Comparison of ENCODE assay signal across 8 mouse cellular contexts in genomic region chr8:72354272-72354671, GRCm38 (mm10). TPM values are rescaled to one million over a fixed set of nuclear protein-coding genes. Genes with fewer than 3 reads are reported as not detected.
DNase-seq lines count a peak whose midpoint lies in the region; ATAC-seq lines count a peak whose summit lies in the region.
"Had no signal": no experiment of that assay in that cellular context is flagged by ENCODE, and none has a peak within 500 bp of the region (broad histone marks: within the 10 kb centered on the region; RNA-seq: fewer than 3 reads in every experiment).

No protein-coding gene starts in this region.

- no peak overlapping the region for H3K9ac ChIP-seq in hindbrain, embryonic 11.5 days (ENCODE audit: low read depth, low read length)

- no peak overlapping the region for H3K4me2 ChIP-seq in hindbrain, embryonic 11.5 days (replicated peaks; ENCODE audit: low read depth, low read length)

- H3K27me3 ChIP-seq in heart, embryonic 10.5 days (ENCODE audit: insufficient read depth, poor library complexity, severe bottlenecking), result no peaks in the 10 kb centered on the region
- H3K27me3 ChIP-seq in hindbrain, embryonic 11.5 days (ENCODE audit: control insufficient read depth, insufficient read depth, low read length), result no peaks in the 10 kb centered on the region

- H3K9me3 ChIP-seq in heart, embryonic 10.5 days, result no peaks in the 10 kb centered on the region
- no peaks in the 10 kb centered on the region for H3K9me3 ChIP-seq in hindbrain, embryonic 11.5 days (ENCODE audit: control insufficient read depth, low read length)
- H3K9me3 ChIP-seq: megakaryocyte, embryonic 14.5 days had no signal

- H3K4me3 ChIP-seq in heart, embryonic 10.5 days, result no peak overlapping the region
- H3K4me3 ChIP-seq in hindbrain, embryonic 11.5 days (ENCODE audit: low read depth, low read length), result no peak overlapping the region
- H3K4me3 ChIP-seq: megakaryocyte, embryonic 14.5 days had no signal

- peaks cover 55% of the 10 kb centered on the region for H3K36me3 ChIP-seq in heart, embryonic 10.5 days
- H3K36me3 ChIP-seq in hindbrain, embryonic 11.5 days (ENCODE audit: control insufficient read depth, insufficient read depth, low read length), result peaks cover 9% of the 10 kb centered on the region; the same call in 1 of the 2 replicates

- H3K4me1 ChIP-seq in heart, embryonic 10.5 days, result peaks cover 44% of the 10 kb centered on the region
- H3K4me1 ChIP-seq in hindbrain, embryonic 11.5 days (replicated peaks; ENCODE audit: control insufficient read depth, insufficient read depth, low read length), result no peaks in the 10 kb centered on the region

- peak overlapping the region; percentile 74 for H3K27ac ChIP-seq in heart, embryonic 10.5 days
- H3K27ac ChIP-seq in hindbrain, embryonic 11.5 days (ENCODE audit: low read depth, low read length), result no peak overlapping the region

- DNase-seq in T-cell, adult 2 months (ENCODE audit: low spot score), result peak; percentile 95
- DNase-seq in heart, embryonic 10.5 days (ENCODE audit: low spot score), result no peak
- DNase-seq in kidney, postnatal 36 days, result peak; percentile 73 to 82
- peak; percentile 85 to 90 for DNase-seq in natural killer cell, adult 2 months (ENCODE audit: low spot score in 2 of 2)
- DNase-seq in hindbrain, embryonic 11.5 days (ENCODE audit: low spot score), result no peak
- no peak for DNase-seq in ovary, adult 18-20 months (ENCODE audit: low spot score)
- no peak for DNase-seq in left cerebral cortex, postnatal 36 days (ENCODE audit: low spot score in 2 of 2)

- 55% methylated on average over 11 of the region's 11 CpGs for WGBS in heart, embryonic 10.5 days
- WGBS in hindbrain, embryonic 11.5 days, result 82% methylated on average over 11 of the region's 11 CpGs

- ATAC-seq in hindbrain, embryonic 11.5 days (ENCODE audit: low FRiP score), result no peak

- intact Hi-C loops in left cerebral cortex, postnatal 36 days (cut with DNase I), result loop anchor here (5.0 kb wide), 1 partner anchor 37 kb away; the partner anchor contains the start of gene Klf2

RNA-seq across cellular contexts. Expression of gene Klf2, which starts 35.4 kb away (rescaled TPM):
- 12.8 and 14.1 TPM in 2 replicates for polyA plus RNA-seq in heart, embryonic 10.5 days (2016; fragmentation: Nextera tagmentation; extraction: Ambion mirVana)
- 4.4 and 4.8 TPM in 2 replicates for polyA plus RNA-seq in hindbrain, embryonic 11.5 days (2014; fragmentation: Nextera tagmentation; extraction: Ambion mirVana)
- 10 to 100 TPM; 13.5 to 22.2 TPM for total RNA-seq in left cerebral cortex, postnatal 36 days (2021)

RNA-seq across cellular contexts. Expression of gene Gm10282, which starts 49.2 kb away (rescaled TPM):
- polyA plus RNA-seq in heart, embryonic 10.5 days (2016; fragmentation: Nextera tagmentation; extraction: Ambion mirVana), result 19.8 and 23.4 TPM in 2 replicates
- polyA plus RNA-seq in hindbrain, embryonic 11.5 days (2014; fragmentation: Nextera tagmentation; extraction: Ambion mirVana), result 32.2 and 35.1 TPM in 2 replicates
- total RNA-seq in left cerebral cortex, postnatal 36 days (2021), result 1 to 10 TPM; 5.2 to 6.4 TPM

Comparison
In these comparisons a context has a peak if more than half of its experiments do, and no peak if none do; other contexts are left out.
1. DNase-seq: peak in T-cell, adult 2 months (single experiment), kidney, postnatal 36 days (2 of 2) and natural killer cell, adult 2 months (2 of 2); none in heart, embryonic 10.5 days (single experiment), hindbrain, embryonic 11.5 days (single experiment), ovary, adult 18-20 months (single experiment) and left cerebral cortex, postnatal 36 days (0 of 2).